Mouse (Mus musculus) heart, postnatal 0 days (tissue): ENCODE measurements around the gene Ifna15. TPM values are rescaled to one million over a fixed set of nuclear protein-coding genes. Genes with fewer than 3 reads are reported as not detected.

ENCODE experiments used
- ATAC-seq: fragments of 200-750 bp; cut with Nextera tagmentation; 2 replicates; pipeline ENCODE4 v1.8.0; 2017; ENCODE audit warnings: low read depth, moderate number of reproducible peaks, moderate library complexity; ENCODE audit not compliant: insufficient read depth
- DNase-seq: peaks from one replicate; pipeline ENCODE4 v3.0.0-alpha.2; 2016; ENCODE audit warnings: low spot score
- H3K27ac ChIP-seq: fragments of 300-500 bp; sonication (generic); 2 replicates; pipeline ENCODE4 v1.5.1; 2014; ENCODE audit warnings: low read depth, mild to moderate bottlenecking
- H3K27me3 ChIP-seq: fragments of 300-500 bp; sonication (generic); 2 replicates; pipeline ENCODE4 v1.6.1; 2014; ENCODE audit warnings: low read length, mixed read lengths; ENCODE audit not compliant: control insufficient read depth, insufficient read depth
- H3K36me3 ChIP-seq: fragments of 300-500 bp; sonication (generic); replicated peaks from 2 replicates; pipeline ENCODE4 v1.6.1; 2014; ENCODE audit warnings: low read length, mixed read lengths; ENCODE audit not compliant: control insufficient read depth, insufficient read depth
- H3K4me1 ChIP-seq: fragments of 300-500 bp; sonication (generic); 2 replicates; pipeline ENCODE4 v1.6.1; 2014; ENCODE audit warnings: antibody characterized with exemption; ENCODE audit not compliant: control insufficient read depth, insufficient read depth
- H3K4me2 ChIP-seq: fragments of 300-500 bp; sonication (generic); 2 replicates; pipeline ENCODE4 v1.6.1; 2014; ENCODE audit warnings: low read depth, mild to moderate bottlenecking, low read length, moderate library complexity
- H3K4me3 ChIP-seq: fragments of 300-500 bp; sonication (generic); 2 replicates; pipeline ENCODE4 v1.5.1; 2014; ENCODE audit warnings: low read depth, low read length
- H3K9ac ChIP-seq: fragments of 300-500 bp; sonication (generic); replicated peaks from 2 replicates; pipeline ENCODE4 v1.6.1; 2014; ENCODE audit warnings: low read depth, low read length, mixed read lengths
- H3K9me3 ChIP-seq: fragments of 300-500 bp; sonication (generic); replicated peaks from 2 replicates; pipeline ENCODE4 v1.6.1; 2016; ENCODE audit warnings: low read length; ENCODE audit not compliant: control insufficient read depth
- CTCF ChIP-seq: IDR thresholded peaks from 2 replicates; pipeline ENCODE4 v1.5.1; 2016; ENCODE audit warnings: antibody characterized with exemption, control low read depth, low read depth
- EP300 ChIP-seq: IDR thresholded peaks from 2 replicates; pipeline ENCODE4 v1.6.1; 2016; ENCODE audit warnings: antibody characterized with exemption, low read depth
- WGBS: fragments of 180-500 bp; shearing (Covaris S2); extraction: QIAGEN DNeasy Blood & Tissue Kit; methylation state at CpG from one replicate; pipeline ENCODE4 v1.1.7; 2014; 5-methylcytosine and 5-hydroxymethylcytosine counted together
- polyA plus RNA-seq: library from polyadenylated mRNA; unstranded; fragments of >200 nt; fragmentation: Nextera tagmentation; extraction: Ambion mirVana; gene quantifications from 2 replicates; pipeline ENCODE4 v1.2.1, GENCODE M21; 2015
- total RNA-seq: library from RNA; depleted of rRNA; stranded (reverse); fragments of >200 nt; gene quantifications from 2 replicates; pipeline ENCODE4 v1.2.3, GENCODE M21; 2014; ENCODE audit warnings: low replicate concordance

Gene Ifna15
- total and polyA plus RNA-seq, 2 experiments from 2014 or later, result not detected

DNA sequence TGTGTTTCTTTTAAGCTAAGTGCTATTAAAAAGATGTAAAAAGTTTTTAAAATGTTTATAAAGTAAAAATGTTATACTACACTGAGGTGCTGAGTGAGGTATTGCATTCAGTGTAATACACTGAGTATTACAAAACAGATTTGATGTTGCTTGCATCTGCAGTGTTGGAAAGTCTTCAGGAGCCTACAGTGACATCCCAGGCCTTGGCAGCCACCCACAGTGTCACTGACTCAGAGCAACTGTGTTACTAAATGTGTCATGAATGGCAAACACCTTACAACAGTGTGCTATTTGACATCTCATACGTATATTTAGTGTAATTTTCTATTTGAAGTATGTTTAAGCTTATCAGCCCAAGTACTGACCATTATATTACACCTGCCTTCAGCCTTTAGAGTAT, 10.1 kb downstream of the Ifna15 start:
- no peaks in the 10 kb centered on the region for H3K4me1 ChIP-seq
- TF ChIP-seq EP300, result no peak
- no peak overlapping the region for H3K27ac ChIP-seq
- H3K9ac ChIP-seq, result no peak overlapping the region
- no peak overlapping the region for H3K4me2 ChIP-seq
- 69% methylated on average over 1 of the region's 1 CpGs for WGBS
- H3K36me3 ChIP-seq, result no peaks in the 10 kb centered on the region
- H3K27me3 ChIP-seq, result no peaks in the 10 kb centered on the region
- no peak overlapping the region for H3K4me3 ChIP-seq
- DNase-seq (no peak), ATAC-seq (no peak)
- H3K9me3 ChIP-seq, result no peaks in the 10 kb centered on the region

DNA sequence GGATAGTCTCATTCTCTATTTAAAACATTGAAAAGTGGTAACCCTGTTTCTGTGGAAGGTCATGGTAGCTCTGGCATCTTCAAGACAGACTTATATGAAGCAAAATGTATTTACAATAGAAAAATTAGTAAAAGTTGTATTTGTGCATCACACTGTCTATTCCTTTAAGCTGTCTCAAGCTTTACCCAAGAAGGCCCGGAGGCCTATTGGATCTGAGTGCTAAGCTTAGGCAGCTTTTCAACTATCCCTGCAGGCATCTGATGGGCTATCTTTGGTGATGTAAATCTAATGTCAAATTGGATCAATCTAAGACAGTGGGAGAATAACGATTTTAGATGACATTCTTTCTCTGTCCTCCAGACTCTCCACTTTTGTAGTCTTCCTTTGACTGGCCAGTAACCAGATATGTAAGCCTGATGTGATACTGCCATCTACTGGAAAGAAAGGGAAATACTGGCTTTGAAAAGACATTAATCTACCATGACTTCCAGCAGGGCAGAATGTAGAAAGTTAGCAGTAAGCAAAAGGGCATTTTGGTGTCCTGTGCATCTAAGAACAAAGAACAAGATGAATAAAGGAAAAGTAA, 14.3 kb downstream of the Ifna15 start:
- 50% methylated on average over 2 of the region's 2 CpGs for WGBS
- H3K9ac ChIP-seq, result no peak overlapping the region
- H3K36me3 ChIP-seq, result no peaks in the 10 kb centered on the region
- TF ChIP-seq CTCF (peak; percentile 94), EP300 (no peak)
- H3K4me3 ChIP-seq, result no peak overlapping the region
- ATAC-seq (no peak), DNase-seq (peak; percentile 84)
- no peaks in the 10 kb centered on the region for H3K9me3 ChIP-seq
- H3K4me2 ChIP-seq, result no peak overlapping the region
- no peak overlapping the region for H3K27ac ChIP-seq
- H3K27me3 ChIP-seq, result no peaks in the 10 kb centered on the region
- H3K4me1 ChIP-seq, result no peaks in the 10 kb centered on the region

DNA sequence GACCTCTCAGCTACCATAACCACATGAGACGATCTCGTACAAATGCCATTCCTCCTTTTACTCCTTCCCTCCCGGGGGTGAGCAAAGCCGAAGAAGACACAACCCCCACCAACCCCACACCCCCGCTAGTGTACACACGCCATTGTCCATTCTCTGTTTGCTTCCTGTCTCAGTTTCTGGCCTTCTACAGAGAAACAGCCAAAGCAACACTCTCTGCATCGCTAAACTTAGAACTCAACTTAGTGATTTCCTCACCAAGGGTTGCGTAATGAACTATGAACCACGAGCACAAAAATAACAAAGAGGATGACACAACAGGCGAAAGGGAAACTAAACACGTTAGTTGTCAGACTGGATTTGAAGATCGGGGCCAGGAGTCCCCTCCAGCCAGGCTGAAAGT, 20.7 kb downstream of the Ifna15 start:
- Histone ChIP-seq H3K27ac (peak overlapping the region; percentile 53), H3K9ac (no peak overlapping the region), H3K27me3 (no peaks in the 10 kb centered on the region), H3K36me3 (no peaks in the 10 kb centered on the region), H3K9me3 (no peaks in the 10 kb centered on the region), H3K4me1 (no peaks in the 10 kb centered on the region), H3K4me3 (no peak overlapping the region), H3K4me2 (peak overlapping the region; percentile 44)
- no peak for TF ChIP-seq CTCF
- no peak for TF ChIP-seq EP300
- peak; percentile 51 for DNase-seq
- 36% methylated on average over 12 of the region's 12 CpGs for WGBS
- ATAC-seq, result peak; percentile 36; the same call in 1 of the 2 replicates

DNA sequence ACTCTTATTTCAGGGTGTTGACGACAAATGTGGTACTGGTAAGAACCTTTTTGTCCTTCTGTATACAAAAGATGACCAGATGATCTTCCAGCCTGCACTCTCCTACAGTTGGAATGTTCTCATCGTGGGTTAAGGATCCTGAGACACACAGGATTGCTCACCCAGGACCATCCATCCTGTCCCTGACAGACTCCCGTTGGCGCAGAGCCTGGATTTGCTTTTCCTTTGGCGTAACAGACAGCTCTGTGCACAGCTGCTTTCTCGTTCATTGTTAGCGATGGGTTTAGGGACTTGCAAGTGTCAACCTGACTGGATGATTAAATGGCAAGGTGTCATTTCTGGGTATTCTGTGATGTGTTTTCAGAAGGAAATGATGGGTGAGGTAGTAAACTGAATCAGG, 21.4 kb downstream of the Ifna15 start:
- Histone ChIP-seq H3K27me3 (no peaks in the 10 kb centered on the region), H3K36me3 (no peaks in the 10 kb centered on the region), H3K9ac (no peak overlapping the region), H3K4me3 (no peak overlapping the region), H3K27ac (peak overlapping the region; percentile 53; the same call in 1 of the 2 replicates), H3K4me1 (no peaks in the 10 kb centered on the region), H3K9me3 (no peaks in the 10 kb centered on the region), H3K4me2 (no peak overlapping the region)
- DNase-seq, result no peak
- 51% methylated on average over 7 of the region's 7 CpGs for WGBS
- ATAC-seq, result no peak
- TF ChIP-seq CTCF, result no peak
- TF ChIP-seq EP300, result no peak

DNA sequence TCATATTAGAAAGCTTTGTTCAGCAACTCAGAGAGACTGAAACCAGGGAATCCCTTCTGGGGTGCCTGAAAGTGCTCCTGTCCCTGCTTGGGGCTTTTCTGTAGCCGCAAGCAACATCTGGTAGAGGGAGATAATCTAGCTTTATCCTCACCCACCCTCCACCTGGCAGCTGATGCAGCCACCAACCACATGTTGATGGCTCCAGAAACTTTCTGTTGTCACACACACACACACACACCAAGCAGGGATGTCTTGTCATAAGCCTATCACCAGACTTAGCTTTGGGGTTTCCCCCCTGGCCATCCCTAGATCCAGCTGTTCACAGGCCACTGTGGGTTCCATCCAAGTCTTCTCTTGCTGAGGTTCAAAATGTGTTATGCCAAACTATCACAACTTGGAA, 22.3 kb downstream of the Ifna15 start:
- Histone ChIP-seq H3K27me3 (no peaks in the 10 kb centered on the region), H3K4me2 (no peak overlapping the region), H3K27ac (no peak overlapping the region), H3K4me1 (no peaks in the 10 kb centered on the region), H3K36me3 (no peaks in the 10 kb centered on the region), H3K9me3 (no peaks in the 10 kb centered on the region), H3K9ac (no peak overlapping the region), H3K4me3 (no peak overlapping the region)
- ATAC-seq (no peak), DNase-seq (no peak)
- 77% methylated on average over 1 of the region's 1 CpGs for WGBS
- TF ChIP-seq CTCF (no peak), EP300 (no peak)

DNA sequence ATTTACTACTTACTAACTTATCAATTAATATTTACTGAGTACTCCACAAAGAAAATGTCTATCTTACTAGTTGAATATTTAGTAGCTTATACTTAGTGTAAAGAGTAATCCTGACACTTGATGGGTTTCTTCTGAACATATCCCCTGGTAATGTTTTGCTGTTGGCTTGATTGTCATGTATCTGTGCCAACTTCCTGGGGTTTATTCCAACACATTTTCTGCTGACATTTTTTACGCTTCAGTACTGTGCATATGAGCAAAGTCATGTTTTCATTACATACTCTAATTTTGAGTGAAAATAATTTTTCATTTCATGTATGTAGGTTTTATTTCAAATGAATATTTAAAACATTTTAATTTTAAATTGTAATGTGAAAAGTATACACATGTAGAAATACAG, 23.1 kb downstream of the Ifna15 start:
- TF ChIP-seq EP300 (no peak), CTCF (no peak)
- no peak for DNase-seq
- no peaks in the 10 kb centered on the region for H3K36me3 ChIP-seq
- H3K27me3 ChIP-seq, result no peaks in the 10 kb centered on the region
- no peak overlapping the region for H3K27ac ChIP-seq
- 74% methylated on average over 1 of the region's 1 CpGs for WGBS
- H3K4me3 ChIP-seq, result no peak overlapping the region
- H3K4me1 ChIP-seq, result no peaks in the 10 kb centered on the region
- no peak overlapping the region for H3K4me2 ChIP-seq
- no peak overlapping the region for H3K9ac ChIP-seq
- no peaks in the 10 kb centered on the region for H3K9me3 ChIP-seq
- ATAC-seq, result no peak
